Mouse (Mus musculus) megakaryocyte, embryonic 14.5 days (primary cell): ENCODE measurements around the gene Eral1.

ENCODE experiments used
- FLI1 ChIP-seq: IDR thresholded peaks from 2 replicates; pipeline ENCODE4 v1.6.1; 2012; ENCODE audit warnings: low read length, inconsistent platforms, mixed read lengths
- GATA1 ChIP-seq: IDR thresholded peaks from 3 replicates; pipeline ENCODE4 v1.6.1; 2012; ENCODE audit warnings: mixed read lengths, low read length, inconsistent platforms, borderline replicate concordance

GRCm38 (mm10) chr11:78100746-78101145 lies 20.6 kb upstream of the Eral1 start:
- TF ChIP-seq GATA1 = no peak
- no peak for TF ChIP-seq FLI1
